ENCODE assay signal across 8 mouse cellular contexts in the genomic region with DNA sequence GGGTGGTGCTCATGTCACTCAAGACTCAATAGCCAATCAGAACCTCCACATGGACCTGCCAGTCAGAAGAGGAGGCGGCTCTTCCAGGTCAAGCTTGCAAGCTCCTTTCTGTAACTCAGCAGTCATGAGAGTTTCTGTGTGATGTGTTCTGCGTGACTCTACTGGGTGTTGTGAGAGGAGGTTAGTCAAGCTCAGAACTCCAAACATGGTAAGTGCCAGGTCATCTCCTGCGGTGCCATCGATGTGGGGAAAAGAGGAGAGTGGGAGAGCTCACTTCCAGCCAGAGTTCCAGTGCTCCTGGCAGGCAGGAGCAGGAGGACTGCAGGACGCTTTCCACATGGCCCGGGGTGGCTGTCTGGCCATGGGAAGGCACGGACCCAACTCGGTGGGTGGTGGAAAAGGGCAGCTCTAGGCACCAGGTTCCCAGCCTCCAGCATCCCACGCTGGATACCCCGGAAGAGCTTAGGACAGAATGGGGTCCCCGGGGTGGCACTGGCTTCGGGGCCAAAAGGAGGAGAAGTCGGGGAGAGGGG. TPM values are rescaled to one million over a fixed set of nuclear protein-coding genes. Genes with fewer than 3 reads are reported as not detected.
DNase-seq lines count a peak whose midpoint lies in the region; ATAC-seq lines count a peak whose summit lies in the region.
"Not testable (repeated sequence)": the region's sequence is repeated elsewhere in the genome, so short reads cannot be mapped to it uniquely, and the experiment has no call there.
"Had no signal": no experiment of that assay in that cellular context is flagged by ENCODE, and none has a peak within 500 bp of the region (broad histone marks: within the 10 kb centered on the region; RNA-seq: fewer than 3 reads in every experiment).

A gene (plus strand): TSS at position 51 of the 533 bp plus-strand sequence.

- not testable (repeated sequence) for H3K9me3 ChIP-seq in embryonic facial prominence, embryonic 13.5 days; liver, embryonic 11.5 days (ENCODE audit: control insufficient read depth, low read length); midbrain, embryonic 16.5 days (replicated peaks; ENCODE audit: control insufficient read depth, low read length, poor library complexity, severe bottlenecking)

- H3K9ac ChIP-seq in embryonic facial prominence, embryonic 13.5 days; liver, embryonic 11.5 days (ENCODE audit: low read depth, low read length); midbrain, embryonic 16.5 days (ENCODE audit: low read depth, low read length): not testable (repeated sequence)

- not testable (repeated sequence) for H3K27me3 ChIP-seq in embryonic facial prominence, embryonic 13.5 days; liver, embryonic 11.5 days (replicated peaks; ENCODE audit: control insufficient read depth, insufficient read depth, low read length); midbrain, embryonic 16.5 days (ENCODE audit: control insufficient read depth, insufficient read depth, low read depth, low read length)

- peak; percentile 1 for DNase-seq in brain, adult 2 months (ENCODE audit: low read depth, low spot score)
- DNase-seq in heart, adult 11 months, result peak; percentile 92
- not testable (repeated sequence) for DNase-seq in heart, postnatal 14 days; liver, embryonic 11.5 days (ENCODE audit: low spot score)
- peak; percentile 15 for DNase-seq in kidney, adult 18-20 months

- H3K4me3 ChIP-seq in embryonic facial prominence, embryonic 13.5 days, result peak within 1 kb of the TSS; percentile 33
- peak within 1 kb of the TSS; percentile 24; the same call in 1 of the 2 replicates for H3K4me3 ChIP-seq in liver, embryonic 11.5 days (ENCODE audit: low read depth, low read length)
- H3K4me3 ChIP-seq in midbrain, embryonic 16.5 days (ENCODE audit: low read depth, low read length), result peak within 1 kb of the TSS; percentile 19; the same call in 1 of the 2 replicates

- not testable (repeated sequence) for H3K4me1 ChIP-seq in embryonic facial prominence, embryonic 13.5 days; liver, embryonic 11.5 days (replicated peaks; ENCODE audit: control insufficient read depth, insufficient read depth, low read length); midbrain, embryonic 16.5 days (ENCODE audit: control insufficient read depth, insufficient read depth, low read length)

- H3K36me3 ChIP-seq in embryonic facial prominence, embryonic 13.5 days; liver, embryonic 11.5 days (ENCODE audit: control insufficient read depth, insufficient read depth, low read length); midbrain, embryonic 16.5 days (ENCODE audit: control insufficient read depth, insufficient read depth, low read length): not testable (repeated sequence)

- 43% methylated on average over 8 of the region's 13 CpGs for whole genome bisulfite sequencing in embryonic facial prominence, embryonic 13.5 days
- 40% methylated on average over 8 of the region's 13 CpGs for whole genome bisulfite sequencing in liver, embryonic 11.5 days
- 52% methylated on average over 7 of the region's 13 CpGs for WGBS in midbrain, embryonic 16.5 days

- not testable (repeated sequence) for ATAC-seq in embryonic facial prominence, embryonic 13.5 days (ENCODE audit: insufficient number of reproducible peaks, insufficient read depth, low FRiP score, low TSS enrichment, low read depth); liver, embryonic 11.5 days (replicated peaks; ENCODE audit: low FRiP score); midbrain, embryonic 16.5 days

- intact Hi-C loops in heart, postnatal 14 days (cut with DNase I), result not testable (repeated sequence)

- H3K4me2 ChIP-seq in embryonic facial prominence, embryonic 13.5 days, result peak within 1 kb of the TSS; percentile 31
- not testable (repeated sequence) for H3K4me2 ChIP-seq in liver, embryonic 11.5 days; midbrain, embryonic 16.5 days (ENCODE audit: low read length)

- H3K27ac ChIP-seq in embryonic facial prominence, embryonic 13.5 days; liver, embryonic 11.5 days (ENCODE audit: low read depth, low read length); midbrain, embryonic 16.5 days (ENCODE audit: low read length): not testable (repeated sequence)

RNA-seq across cellular contexts. Expression of the gene that starts here (rescaled TPM):
- polyA plus RNA-seq in embryonic facial prominence, embryonic 13.5 days (2015; fragmentation: Nextera tagmentation; extraction: Ambion mirVana), result 3.5 and 3.8 TPM in 2 replicates
- 10 to 100 TPM; 30.8 to 31.1 TPM for total RNA-seq in heart, postnatal 14 days (2021)
- polyA plus RNA-seq in liver, embryonic 11.5 days (2014; fragmentation: Nextera tagmentation; extraction: Ambion mirVana), result 3.2 and 3.9 TPM in 2 replicates
- 2.2 and 2.9 TPM in 2 replicates for polyA plus RNA-seq in midbrain, embryonic 16.5 days (2015; fragmentation: Nextera tagmentation; extraction: Ambion mirVana)
- total RNA-seq: MEL had no signal
